Mouse (Mus musculus) liver, postnatal 0 days (tissue): ENCODE results near the gene Gm10591.
"Not testable (repeated sequence)": the region's sequence is repeated elsewhere in the genome, so short reads cannot be mapped to it uniquely, and the experiment has no call there.

Experiments
- CTCF ChIP-seq: sonication (generic); IDR thresholded peaks from 2 replicates; pipeline ENCODE4 v1.5.1; 2016; ENCODE audit warnings: antibody characterized with exemption, low read depth
- EP300 ChIP-seq: IDR thresholded peaks from 2 replicates; pipeline ENCODE4 v1.6.1; 2016; ENCODE audit warnings: antibody characterized with exemption, low read depth, mild to moderate bottlenecking

- TF ChIP-seq CTCF, EP300: not testable (repeated sequence)
These were observed at the start of gene Gm10591 for GRCm38 (mm10) chr4:42611895-42612294.
